Mouse (Mus musculus): ENCODE measurements around the gene Olfr785.

DNA sequence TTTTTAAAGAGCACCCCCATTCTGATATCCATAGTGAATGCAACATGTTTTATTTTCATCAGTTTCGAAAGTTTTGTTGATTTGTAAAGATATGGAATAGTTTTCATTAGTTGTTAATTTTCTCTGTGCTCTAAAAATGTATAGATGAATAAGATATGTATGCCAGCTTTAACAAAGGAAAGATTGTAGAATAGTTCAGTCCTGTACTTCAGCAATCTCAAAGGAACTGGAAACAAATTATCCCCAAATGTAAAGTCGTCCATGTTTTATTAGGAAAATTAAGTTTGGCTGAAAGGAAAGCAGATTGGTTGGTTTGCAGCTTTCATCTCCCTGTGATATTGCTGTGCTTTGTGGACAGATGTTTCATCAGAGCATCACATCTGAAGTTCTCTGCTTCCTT lies at the start of gene Olfr785:
- TF ChIP-seq GATA1 (IDR thresholded peaks at IDR 0.05; ENCODE audit: low read length) (no peak), TAL1 (IDR thresholded peaks at IDR 0.05; ENCODE audit: low read length) (no peak)

Data from erythroblast, embryonic 14.5 days (primary cell).